Mouse (Mus musculus): ENCODE data around the gene Ikbke. TPM values are rescaled to one million over a fixed set of nuclear protein-coding genes. Genes with fewer than 3 reads are reported as not detected.
A peak's percentile ranks its signal among the peaks of the same experiment; 100 is the strongest.

Gene Ikbke
- polyA plus RNA-seq, 1 experiment = 15.3 TPM

DNA sequence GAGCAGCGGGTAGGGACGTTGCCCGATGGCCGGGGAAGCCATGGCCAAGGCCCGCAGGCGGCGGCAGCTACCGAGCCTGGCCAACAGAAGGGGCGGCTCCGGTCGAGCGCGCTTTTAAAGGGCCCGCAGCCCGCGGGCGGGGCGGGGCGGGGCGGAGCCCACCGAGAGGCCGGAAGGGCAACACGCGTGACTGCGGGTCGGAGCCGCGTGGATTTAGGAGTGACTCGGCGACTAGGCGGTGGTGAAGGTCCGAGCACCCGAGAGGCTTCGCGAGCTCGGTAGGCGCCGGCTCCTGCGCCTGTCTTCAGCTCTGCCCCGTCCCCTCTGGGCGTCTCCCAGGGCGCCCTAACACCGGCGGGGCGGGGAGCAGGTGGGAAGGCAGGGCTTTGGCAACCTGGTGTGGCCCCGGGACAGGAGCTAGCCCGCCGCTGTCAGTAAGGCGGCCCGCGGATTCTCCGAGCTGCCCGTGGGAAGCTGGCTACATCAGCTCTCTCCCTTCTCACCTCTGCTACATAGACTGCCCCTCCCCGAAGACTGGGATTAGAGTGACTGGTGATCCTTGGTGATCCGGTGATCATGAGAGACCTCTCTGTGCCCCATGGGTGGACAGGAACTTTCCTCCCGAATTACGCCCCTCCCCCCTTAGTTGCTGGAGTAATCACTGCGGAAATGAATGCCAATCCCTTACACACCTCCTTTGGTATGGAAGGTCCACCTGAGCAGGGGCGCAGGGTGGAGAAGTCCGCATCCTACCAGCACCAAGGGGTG is 34.1 kb downstream of the Ikbke start, which contains the start of gene Rassf5:
Rassf5 (minus strand) TSS at position 170 of the 768 bp plus-strand sequence.
- peak; percentile 83 for DNase-seq
- peak within 1 kb of the TSS; percentile 88 for H3K4me3 ChIP-seq (replicated peaks; ENCODE audit: extremely low read depth, low read depth, low read length)
- TF ChIP-seq POLR2A (IDR thresholded peaks at IDR 0.05; ENCODE audit: borderline replicate concordance, extremely low read depth, low read depth, low read length) = peak; percentile 56; the same call in 1 of the 2 replicates
- no peak for TF ChIP-seq CTCF (IDR thresholded peaks at IDR 0.05; ENCODE audit: insufficient read depth, low read length)
- H3K4me1 ChIP-seq (ENCODE audit: control insufficient read depth, insufficient read depth, low read length) = peaks cover 6% of the 10 kb centered on the region; the same call in 1 of the 2 replicates
- 1% methylated on average over 60 of the region's 60 CpGs for WGBS

DNA sequence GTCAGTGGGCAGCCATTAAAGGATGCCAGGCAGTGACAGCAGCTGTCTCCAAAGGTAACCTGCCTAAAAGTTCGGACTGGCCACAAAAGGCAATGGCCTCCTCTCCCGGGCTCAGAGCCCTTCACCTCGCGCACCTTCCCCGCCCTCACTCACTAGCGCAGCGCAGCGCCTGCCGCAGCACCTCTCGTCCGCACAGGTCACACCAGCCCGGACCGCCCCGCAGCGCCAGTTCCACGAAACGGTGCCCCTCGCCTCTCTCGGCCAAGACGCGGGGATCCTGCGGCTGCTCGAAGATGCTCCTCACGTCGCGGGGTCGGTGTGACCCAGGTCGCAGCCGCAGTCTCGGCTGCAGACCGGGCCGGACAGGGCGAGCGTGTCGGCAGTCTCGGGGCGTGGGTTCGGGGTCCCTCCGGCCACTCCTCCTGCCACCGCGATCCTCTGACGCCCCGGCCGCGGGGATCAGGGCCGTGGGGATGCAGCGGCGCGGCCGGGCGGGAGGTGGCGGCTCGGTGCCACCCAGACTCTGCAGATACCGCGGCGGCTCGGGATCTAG is 34.8 kb downstream of the Ikbke start:
- 2% methylated on average over 57 of the region's 57 CpGs for WGBS
- no peak for TF ChIP-seq CTCF (IDR thresholded peaks at IDR 0.05; ENCODE audit: insufficient read depth, low read length)
- no peak for TF ChIP-seq POLR2A (IDR thresholded peaks at IDR 0.05; ENCODE audit: borderline replicate concordance, extremely low read depth, low read depth, low read length)
- peak overlapping the region; percentile 88 for H3K4me3 ChIP-seq (replicated peaks; ENCODE audit: extremely low read depth, low read depth, low read length)
- H3K4me1 ChIP-seq (ENCODE audit: control insufficient read depth, insufficient read depth, low read length) = peaks cover 6% of the 10 kb centered on the region; the same call in 1 of the 2 replicates
- no peak for DNase-seq

GRCm38 (mm10) chr1:131242956-131243355 is 36.5 kb downstream of the Ikbke start:
- no peak overlapping the region for H3K4me3 ChIP-seq (replicated peaks; ENCODE audit: extremely low read depth, low read depth, low read length)
- H3K4me1 ChIP-seq (ENCODE audit: control insufficient read depth, insufficient read depth, low read length) = peaks cover 6% of the 10 kb centered on the region; the same call in 1 of the 2 replicates
- DNase-seq = no peak
- 28% methylated on average over 6 of the region's 6 CpGs for WGBS
- TF ChIP-seq POLR2A (IDR thresholded peaks at IDR 0.05; ENCODE audit: borderline replicate concordance, extremely low read depth, low read depth, low read length) (no peak), CTCF (IDR thresholded peaks at IDR 0.05; ENCODE audit: insufficient read depth, low read length) (no peak)

DNA sequence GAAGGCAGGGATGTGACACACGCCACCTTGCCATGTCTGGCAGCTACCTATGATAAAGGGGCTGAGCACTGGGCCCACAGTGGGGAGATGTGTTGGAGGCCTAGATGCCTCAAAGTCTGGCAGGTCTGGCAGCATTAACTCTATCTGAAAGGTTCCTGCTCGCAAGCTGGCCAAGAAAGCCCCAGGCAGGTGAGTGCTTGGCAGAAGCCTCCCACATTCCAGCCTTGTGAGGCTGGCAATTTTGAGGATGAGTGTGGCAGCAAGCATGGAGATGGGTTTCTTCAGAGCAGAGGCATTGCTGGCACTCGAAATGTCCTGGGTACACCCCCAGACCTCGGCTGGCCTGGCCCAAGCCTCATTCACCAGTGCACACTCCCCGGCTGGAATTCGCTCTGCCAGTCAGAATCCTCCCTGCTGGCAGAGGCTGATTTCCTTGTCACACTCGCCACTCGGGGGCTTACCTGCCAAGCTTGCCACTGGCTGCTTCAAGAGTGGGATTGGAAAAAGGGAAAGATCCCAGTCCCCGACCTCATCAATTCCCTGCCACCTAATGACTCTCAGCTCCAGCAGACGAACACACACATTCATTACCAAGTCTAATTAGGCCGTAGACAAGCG is 39.7 kb downstream of the Ikbke start:
- DNase-seq = no peak
- 79% methylated on average over 12 of the region's 12 CpGs for WGBS
- TF ChIP-seq CTCF (IDR thresholded peaks at IDR 0.05; ENCODE audit: insufficient read depth, low read length) = no peak
- no peak for TF ChIP-seq POLR2A (IDR thresholded peaks at IDR 0.05; ENCODE audit: borderline replicate concordance, extremely low read depth, low read depth, low read length)

DNA sequence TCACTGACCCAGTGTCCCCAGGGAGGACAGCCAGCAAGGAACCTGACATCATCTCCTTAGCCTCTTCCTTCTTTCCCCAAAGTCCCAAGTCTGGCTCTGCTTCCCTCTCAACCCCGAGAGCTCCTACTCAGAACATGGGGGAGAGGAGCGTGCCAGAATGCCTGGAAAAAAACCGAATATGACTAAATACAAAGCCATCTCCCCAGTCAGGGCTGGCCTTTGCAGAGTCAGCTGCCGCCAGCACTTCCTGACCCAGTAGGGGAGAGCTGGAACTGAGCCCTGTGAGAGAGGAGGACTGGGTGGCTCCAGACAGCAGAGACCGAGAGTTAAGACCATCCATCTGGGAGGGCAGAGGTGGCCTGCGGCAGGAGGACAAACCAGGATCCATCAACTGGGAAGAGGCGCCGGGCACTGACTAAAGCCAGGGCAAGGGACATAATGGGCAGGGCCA is 40.5 kb downstream of the Ikbke start:
- WGBS = 36% methylated on average over 8 of the region's 8 CpGs
- no peak for DNase-seq
- Histone ChIP-seq H3K4me3 (replicated peaks; ENCODE audit: extremely low read depth, low read depth, low read length) (no peak overlapping the region), H3K4me1 (ENCODE audit: control insufficient read depth, insufficient read depth, low read length) (no peaks in the 10 kb centered on the region; the same call in 1 of the 2 replicates)
- TF ChIP-seq POLR2A (IDR thresholded peaks at IDR 0.05; ENCODE audit: borderline replicate concordance, extremely low read depth, low read depth, low read length) (no peak), CTCF (IDR thresholded peaks at IDR 0.05; ENCODE audit: insufficient read depth, low read length) (no peak)

More for the DNA sequence above, 39.7 kb downstream of the Ikbke start:
- Histone ChIP-seq H3K4me3 (replicated peaks; ENCODE audit: extremely low read depth, low read depth, low read length) (no peak overlapping the region), H3K4me1 (ENCODE audit: control insufficient read depth, insufficient read depth, low read length) (no peaks in the 10 kb centered on the region; the same call in 1 of the 2 replicates)

DNA sequence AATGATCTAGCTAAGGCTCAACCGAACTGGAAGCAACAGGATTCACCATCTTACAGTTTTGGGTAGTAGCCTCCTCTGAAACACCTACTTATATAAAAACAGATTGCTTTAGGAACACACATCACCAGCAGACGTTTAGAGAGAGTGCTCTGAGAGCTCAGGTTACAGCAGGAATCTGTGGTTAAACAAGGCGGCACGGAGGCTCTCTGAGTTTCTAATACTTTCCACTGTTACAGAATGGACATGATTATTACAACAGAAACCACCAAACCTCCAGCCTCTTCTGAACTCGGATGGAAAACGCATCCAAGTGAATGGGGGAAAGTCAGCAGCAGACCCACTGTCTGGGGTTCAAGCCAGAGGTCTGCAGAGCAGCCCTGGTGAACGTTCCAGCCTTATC is 43.3 kb downstream of the Ikbke start:
- 51% methylated on average over 7 of the region's 7 CpGs for WGBS
- DNase-seq = no peak
- no peak for TF ChIP-seq POLR2A (IDR thresholded peaks at IDR 0.05; ENCODE audit: borderline replicate concordance, extremely low read depth, low read depth, low read length)
- no peak for TF ChIP-seq CTCF (IDR thresholded peaks at IDR 0.05; ENCODE audit: insufficient read depth, low read length)
- Histone ChIP-seq H3K4me1 (ENCODE audit: control insufficient read depth, insufficient read depth, low read length) (no peaks in the 10 kb centered on the region; the same call in 1 of the 2 replicates), H3K4me3 (replicated peaks; ENCODE audit: extremely low read depth, low read depth, low read length) (no peak overlapping the region)

DNA sequence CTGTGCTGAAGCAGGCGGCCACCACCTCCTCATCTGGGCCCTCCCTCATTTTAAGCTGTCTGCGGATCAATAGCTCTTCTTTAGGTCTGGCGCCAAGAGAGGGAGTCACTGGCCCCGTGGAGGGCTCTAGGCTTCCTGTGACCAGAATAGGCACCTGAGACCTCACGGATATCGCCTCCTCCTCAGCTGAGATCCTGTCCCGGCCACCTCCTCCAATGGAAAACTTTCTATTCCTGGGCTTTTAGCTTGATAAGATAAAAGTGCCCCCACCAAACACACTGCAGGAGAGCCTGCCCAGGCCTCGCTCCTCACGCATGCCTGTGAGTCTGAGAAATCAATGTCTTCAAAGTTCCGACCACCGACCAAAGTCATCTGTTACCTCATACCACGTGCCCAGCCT is 45.9 kb downstream of the Ikbke start:
- no peak for DNase-seq
- TF ChIP-seq CTCF (IDR thresholded peaks at IDR 0.05; ENCODE audit: insufficient read depth, low read length) (no peak), POLR2A (IDR thresholded peaks at IDR 0.05; ENCODE audit: borderline replicate concordance, extremely low read depth, low read depth, low read length) (no peak)
- 67% methylated on average over 12 of the region's 12 CpGs for WGBS
- H3K4me1 ChIP-seq (ENCODE audit: control insufficient read depth, insufficient read depth, low read length) = no peaks in the 10 kb centered on the region; the same call in 1 of the 2 replicates
- H3K4me3 ChIP-seq (replicated peaks; ENCODE audit: extremely low read depth, low read depth, low read length) = no peak overlapping the region

DNA sequence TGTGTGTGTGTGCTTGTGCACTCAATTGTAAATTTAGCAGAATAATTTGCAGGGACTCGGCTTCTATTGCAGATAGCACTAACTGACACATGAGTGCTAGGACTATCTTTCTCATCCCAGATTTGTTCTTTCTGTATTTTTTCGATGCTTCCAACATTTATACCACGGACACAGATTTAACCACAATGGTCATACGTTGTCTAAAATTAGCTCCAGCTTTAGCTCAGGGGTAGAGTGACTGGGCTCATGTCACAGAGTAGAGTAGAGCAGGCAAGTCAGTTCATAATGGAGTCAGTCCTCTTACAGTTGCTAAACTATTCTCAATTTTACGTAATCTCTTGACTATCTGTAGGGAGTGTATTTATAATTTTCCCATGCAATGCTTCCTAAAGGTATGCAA is 50.7 kb downstream of the Ikbke start:
- no peak for DNase-seq
- WGBS = 69% methylated on average over 5 of the region's 5 CpGs
- TF ChIP-seq POLR2A (IDR thresholded peaks at IDR 0.05; ENCODE audit: borderline replicate concordance, extremely low read depth, low read depth, low read length) (no peak), CTCF (IDR thresholded peaks at IDR 0.05; ENCODE audit: insufficient read depth, low read length) (no peak)
- Histone ChIP-seq H3K4me1 (ENCODE audit: control insufficient read depth, insufficient read depth, low read length) (no peaks in the 10 kb centered on the region), H3K4me3 (replicated peaks; ENCODE audit: extremely low read depth, low read depth, low read length) (no peak overlapping the region)

DNA sequence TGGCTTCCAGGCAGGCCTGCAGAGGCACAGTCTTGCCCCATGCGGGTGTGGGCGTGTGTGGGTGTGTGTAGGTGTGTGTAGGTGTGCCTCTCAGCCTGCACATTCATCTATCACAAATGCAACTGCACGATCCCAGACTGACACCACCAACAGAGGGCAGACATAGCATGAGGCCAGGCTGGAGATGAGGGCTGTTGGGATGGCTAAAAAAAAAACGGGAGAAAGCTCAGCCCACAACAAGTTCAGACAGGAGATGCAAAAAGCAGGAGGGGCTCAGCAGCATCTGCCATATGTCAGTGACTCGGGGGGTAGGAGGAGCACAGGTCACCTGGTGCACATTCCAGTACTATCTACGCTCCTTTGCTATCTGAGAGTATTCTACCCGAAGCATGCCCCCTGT is 51.2 kb downstream of the Ikbke start:
- TF ChIP-seq POLR2A (IDR thresholded peaks at IDR 0.05; ENCODE audit: borderline replicate concordance, extremely low read depth, low read depth, low read length) (no peak), CTCF (IDR thresholded peaks at IDR 0.05; ENCODE audit: insufficient read depth, low read length) (peak; percentile 36; the same call in 1 of the 2 replicates)
- H3K4me3 ChIP-seq (replicated peaks; ENCODE audit: extremely low read depth, low read depth, low read length) = no peak overlapping the region
- 56% methylated on average over 7 of the region's 7 CpGs for WGBS
- DNase-seq = no peak
- no peaks in the 10 kb centered on the region for H3K4me1 ChIP-seq (ENCODE audit: control insufficient read depth, insufficient read depth, low read length)
